Mouse (Mus musculus) forebrain, embryonic 10.5 days (tissue): ENCODE measurements around the gene Bach2. TPM values are rescaled to one million over a fixed set of nuclear protein-coding genes. Genes with fewer than 3 reads are reported as not detected.

ENCODE experiments used
- DNase-seq: peaks from one replicate; pipeline ENCODE4 v3.0.0-alpha.2; 2017; ENCODE audit warnings: low spot score; ENCODE audit errors: extremely low spot score
- H3K27ac ChIP-seq: fragments of 300-500 bp; sonication (generic); 2 replicates; pipeline ENCODE4 v1.5.1; 2016; ENCODE audit warnings: mild to moderate bottlenecking
- H3K27me3 ChIP-seq: fragments of 300-500 bp; sonication (generic); 2 replicates; pipeline ENCODE4 v1.6.1; 2016; ENCODE audit warnings: mild to moderate bottlenecking; ENCODE audit not compliant: poor library complexity, severe bottlenecking
- H3K36me3 ChIP-seq: fragments of 300-500 bp; sonication (generic); replicated peaks from 2 replicates; pipeline ENCODE4 v1.6.1; 2016; ENCODE audit warnings: mild to moderate bottlenecking, moderate library complexity
- H3K4me1 ChIP-seq: fragments of 300-500 bp; sonication (generic); 2 replicates; pipeline ENCODE4 v1.6.1; 2016
- H3K4me3 ChIP-seq: fragments of 300-500 bp; sonication (generic); 2 replicates; pipeline ENCODE4 v1.5.1; 2016; ENCODE audit warnings: mild to moderate bottlenecking, moderate library complexity
- H3K9me3 ChIP-seq: fragments of 300-500 bp; sonication (generic); 2 replicates; pipeline ENCODE4 v1.6.1; 2016; ENCODE audit warnings: mild to moderate bottlenecking, moderate library complexity
- whole genome bisulfite sequencing: fragments of 180-500 bp; shearing (Covaris S2); methylation state at CpG from one replicate; pipeline ENCODE4 v1.1.7; 2016; 5-methylcytosine and 5-hydroxymethylcytosine counted together
- polyA plus RNA-seq: library from polyadenylated mRNA; unstranded; fragments of >200 nt; fragmentation: Nextera tagmentation; extraction: Ambion mirVana; gene quantifications from 2 replicates; pipeline ENCODE4 v1.2.1, GENCODE M21; 2016

The Bach2 gene
- polyA plus RNA-seq, 1 experiment from 2014 or later: 7.1 TPM

GRCm38 (mm10) chr4:32307215-32307614, 68.6 kb downstream of the Bach2 start:
- peaks cover 51% of the 10 kb centered on the region for H3K4me1 ChIP-seq
- no peaks in the 10 kb centered on the region for H3K36me3 ChIP-seq
- no peaks in the 10 kb centered on the region for H3K9me3 ChIP-seq
- no peak for DNase-seq
- H3K27ac ChIP-seq: no peak overlapping the region
- no peaks in the 10 kb centered on the region for H3K27me3 ChIP-seq
- WGBS: 87% methylated on average over 5 of the region's 5 CpGs
- H3K4me3 ChIP-seq: no peak overlapping the region

GRCm38 (mm10) chr4:32312171-32312946, 73.8 kb downstream of the Bach2 start:
- H3K27me3 ChIP-seq: no peaks in the 10 kb centered on the region
- 71% methylated on average over 10 of the region's 10 CpGs for WGBS
- H3K9me3 ChIP-seq: peaks cover 6% of the 10 kb centered on the region
- peaks cover 7% of the 10 kb centered on the region for H3K36me3 ChIP-seq
- no peak overlapping the region for H3K27ac ChIP-seq
- H3K4me1 ChIP-seq: peaks cover 15% of the 10 kb centered on the region
- H3K4me3 ChIP-seq: no peak overlapping the region
- no peak for DNase-seq

GRCm38 (mm10) chr4:32314919-32315318, 76.3 kb downstream of the Bach2 start:
- peaks cover 22% of the 10 kb centered on the region for H3K36me3 ChIP-seq
- no peak overlapping the region for H3K4me3 ChIP-seq
- no peak overlapping the region for H3K27ac ChIP-seq
- no peaks in the 10 kb centered on the region for H3K27me3 ChIP-seq
- no peak for DNase-seq
- peaks cover 18% of the 10 kb centered on the region for H3K9me3 ChIP-seq
- 90% methylated on average over 3 of the region's 3 CpGs for WGBS
- peaks cover 15% of the 10 kb centered on the region for H3K4me1 ChIP-seq

- DNase-seq: no peak
- WGBS: 91% methylated on average over 1 of the region's 1 CpGs
- H3K4me3 ChIP-seq: no peak overlapping the region
These were observed 80.0 kb downstream of the Bach2 start for GRCm38 (mm10) chr4:32318608-32319007.

GRCm38 (mm10) chr4:32319327-32319726, 80.7 kb downstream of the Bach2 start:
- peaks cover 12% of the 10 kb centered on the region for H3K4me1 ChIP-seq

More at GRCm38 (mm10) chr4:32318608-32319007, 80.0 kb downstream of the Bach2 start:
- peaks cover 24% of the 10 kb centered on the region for H3K9me3 ChIP-seq
- no peaks in the 10 kb centered on the region for H3K27me3 ChIP-seq
- peaks cover 27% of the 10 kb centered on the region for H3K36me3 ChIP-seq
- H3K27ac ChIP-seq: no peak overlapping the region
- H3K4me1 ChIP-seq: peaks cover 12% of the 10 kb centered on the region

GRCm38 (mm10) chr4:32320039-32320438, 81.4 kb downstream of the Bach2 start:
- Histone ChIP-seq H3K27me3 (no peaks in the 10 kb centered on the region), H3K4me3 (no peak overlapping the region), H3K27ac (no peak overlapping the region), H3K9me3 (peaks cover 25% of the 10 kb centered on the region), H3K4me1 (peaks cover 19% of the 10 kb centered on the region), H3K36me3 (peaks cover 29% of the 10 kb centered on the region)
- WGBS: 98% methylated on average over 1 of the region's 1 CpGs
- no peak for DNase-seq

More at GRCm38 (mm10) chr4:32319327-32319726, 80.7 kb downstream of the Bach2 start:
- 86% methylated on average over 3 of the region's 3 CpGs for WGBS
- Histone ChIP-seq H3K27ac (no peak overlapping the region), H3K36me3 (peaks cover 29% of the 10 kb centered on the region), H3K4me3 (no peak overlapping the region), H3K9me3 (peaks cover 25% of the 10 kb centered on the region), H3K27me3 (no peaks in the 10 kb centered on the region)
- DNase-seq: no peak

- Histone ChIP-seq H3K27ac (no peak overlapping the region), H3K4me1 (peaks cover 56% of the 10 kb centered on the region), H3K36me3 (peaks cover 8% of the 10 kb centered on the region), H3K4me3 (no peak overlapping the region), H3K9me3 (peaks cover 7% of the 10 kb centered on the region; the same call in 1 of the 2 replicates), H3K27me3 (no peaks in the 10 kb centered on the region)
- no peak for DNase-seq
- 98% methylated on average over 6 of the region's 6 CpGs for WGBS
These were observed 85.5 kb downstream of the Bach2 start for GRCm38 (mm10) chr4:32324111-32324510.

GRCm38 (mm10) chr4:32324967-32325366, 86.4 kb downstream of the Bach2 start:
- peaks cover 8% of the 10 kb centered on the region for H3K36me3 ChIP-seq
- no peak for DNase-seq
- 86% methylated on average over 4 of the region's 4 CpGs for WGBS

GRCm38 (mm10) chr4:32325596-32325995, 87.0 kb downstream of the Bach2 start:
- Histone ChIP-seq H3K4me3 (no peak overlapping the region), H3K36me3 (peaks cover 8% of the 10 kb centered on the region), H3K9me3 (peaks cover 7% of the 10 kb centered on the region; the same call in 1 of the 2 replicates), H3K27me3 (no peaks in the 10 kb centered on the region), H3K27ac (no peak overlapping the region), H3K4me1 (peaks cover 56% of the 10 kb centered on the region)
- WGBS: 57% methylated on average over 3 of the region's 3 CpGs
- DNase-seq: no peak

More at GRCm38 (mm10) chr4:32324967-32325366, 86.4 kb downstream of the Bach2 start:
- no peak overlapping the region for H3K27ac ChIP-seq
- H3K9me3 ChIP-seq: peaks cover 7% of the 10 kb centered on the region; the same call in 1 of the 2 replicates
- no peak overlapping the region for H3K4me3 ChIP-seq
- H3K27me3 ChIP-seq: no peaks in the 10 kb centered on the region
- peaks cover 56% of the 10 kb centered on the region for H3K4me1 ChIP-seq

- 77% methylated on average over 10 of the region's 10 CpGs for WGBS
- H3K27me3 ChIP-seq: no peaks in the 10 kb centered on the region
- no peak for DNase-seq
- H3K4me3 ChIP-seq: no peak overlapping the region
- H3K4me1 ChIP-seq: peaks cover 49% of the 10 kb centered on the region
- peaks cover 8% of the 10 kb centered on the region for H3K36me3 ChIP-seq
- peaks cover 7% of the 10 kb centered on the region; the same call in 1 of the 2 replicates for H3K9me3 ChIP-seq
- H3K27ac ChIP-seq: peak overlapping the region; percentile 65
These were observed 87.7 kb downstream of the Bach2 start for GRCm38 (mm10) chr4:32326279-32326678.

GRCm38 (mm10) chr4:32326860-32327259, 88.3 kb downstream of the Bach2 start:
- H3K27me3 ChIP-seq: no peaks in the 10 kb centered on the region
- peak; percentile 12 for DNase-seq
- H3K4me3 ChIP-seq: no peak overlapping the region
- H3K27ac ChIP-seq: peak overlapping the region; percentile 65
- 27% methylated on average over 3 of the region's 3 CpGs for WGBS
- H3K36me3 ChIP-seq: peaks cover 8% of the 10 kb centered on the region
- H3K9me3 ChIP-seq: peaks cover 7% of the 10 kb centered on the region; the same call in 1 of the 2 replicates
- H3K4me1 ChIP-seq: peaks cover 44% of the 10 kb centered on the region

- no peak for DNase-seq
- Histone ChIP-seq H3K9me3 (peaks cover 7% of the 10 kb centered on the region; the same call in 1 of the 2 replicates), H3K36me3 (peaks cover 10% of the 10 kb centered on the region), H3K4me3 (no peak overlapping the region), H3K27ac (peak overlapping the region; percentile 71), H3K27me3 (no peaks in the 10 kb centered on the region), H3K4me1 (peaks cover 44% of the 10 kb centered on the region)
- WGBS: 38% methylated on average over 5 of the region's 5 CpGs
These were observed 89.0 kb downstream of the Bach2 start for GRCm38 (mm10) chr4:32327626-32328025.

GRCm38 (mm10) chr4:32328561-32328960, 90.0 kb downstream of the Bach2 start:
- DNase-seq: no peak
- 73% methylated on average over 2 of the region's 2 CpGs for WGBS
- Histone ChIP-seq H3K4me1 (peaks cover 44% of the 10 kb centered on the region), H3K9me3 (peaks cover 2% of the 10 kb centered on the region; the same call in 1 of the 2 replicates), H3K4me3 (no peak overlapping the region), H3K36me3 (peaks cover 5% of the 10 kb centered on the region), H3K27ac (no peak overlapping the region), H3K27me3 (no peaks in the 10 kb centered on the region)
